Mouse (Mus musculus): ENCODE results near the gene Maip1. TPM values are rescaled to one million over a fixed set of nuclear protein-coding genes. Genes with fewer than 3 reads are reported as not detected.

The Maip1 gene
- polyA plus RNA-seq, 1 experiment = 6.9 TPM

DNA sequence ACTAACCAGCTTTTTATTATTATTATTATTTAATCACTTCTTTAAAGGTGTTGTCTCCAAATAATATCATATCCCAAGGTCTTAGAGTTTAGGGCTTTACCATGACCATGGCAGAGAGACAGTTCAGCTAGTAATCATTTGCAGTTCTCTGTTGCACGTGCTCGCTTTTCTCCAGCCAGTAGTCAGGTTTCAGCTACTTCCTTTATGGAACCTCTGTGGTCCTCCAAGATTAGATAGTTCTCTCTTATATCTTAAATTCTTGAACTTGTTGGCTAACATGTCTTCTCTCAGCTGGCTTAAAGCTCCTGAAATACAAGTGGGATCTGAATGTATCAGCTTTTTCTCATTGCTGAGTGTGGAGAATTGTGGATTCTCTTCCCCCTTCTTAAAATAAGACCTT lies 2.9 kb downstream of the Maip1 start:
- Histone ChIP-seq H3ac (ENCODE audit: control insufficient read depth, insufficient read length) (no peak overlapping the region), H3K27me3 (ENCODE audit: control insufficient read depth, insufficient read depth, insufficient read length) (no peaks in the 10 kb centered on the region), H3K79me2 (ENCODE audit: control insufficient read depth, insufficient read depth) (peaks cover 56% of the 10 kb centered on the region), H3K4me3 (no peak overlapping the region), H3K4me2 (ENCODE audit: low read depth) (no peak overlapping the region), H3K36me3 (ENCODE audit: control insufficient read depth, insufficient read depth) (peaks cover 22% of the 10 kb centered on the region)
- TF ChIP-seq SRF (IDR thresholded peaks at IDR 0.05; ENCODE audit: control insufficient read depth, insufficient read length, low read depth) (no peak), TCF3 (IDR thresholded peaks at IDR 0.05; ENCODE audit: insufficient read length, low read depth) (no peak), USF1 (IDR thresholded peaks at IDR 0.05; ENCODE audit: low read depth) (no peak), TCF12 (IDR thresholded peaks at IDR 0.05; ENCODE audit: insufficient read depth, poor library complexity, severe bottlenecking) (no peak), REST (IDR thresholded peaks at IDR 0.05; ENCODE audit: insufficient read depth, insufficient read length) (no peak), POLR2AphosphoS2 (IDR thresholded peaks at IDR 0.05; ENCODE audit: insufficient read length, low read depth) (no peak)

DNA sequence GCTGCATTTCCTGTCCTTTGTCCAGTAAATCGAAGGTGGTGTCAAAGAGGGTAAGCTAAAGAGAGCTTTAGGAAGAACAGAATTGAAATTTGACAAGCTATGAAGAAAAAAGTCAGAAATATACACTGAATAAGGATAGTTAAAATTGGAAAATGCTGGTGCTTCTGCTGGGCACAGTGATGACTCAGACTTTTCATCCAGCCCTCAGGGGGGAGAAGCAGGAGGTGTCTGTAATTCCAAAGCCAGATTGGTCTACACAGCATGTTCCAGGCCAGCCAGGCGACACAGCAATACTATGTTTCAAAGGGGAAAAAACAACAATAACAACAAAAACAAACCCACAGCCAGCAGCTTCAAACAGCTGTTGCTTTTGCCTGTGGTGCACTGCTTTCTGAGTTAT lies 7.3 kb downstream of the Maip1 start:
- no peak for TF ChIP-seq TCF3 (IDR thresholded peaks at IDR 0.05; ENCODE audit: insufficient read length, low read depth)

DNA sequence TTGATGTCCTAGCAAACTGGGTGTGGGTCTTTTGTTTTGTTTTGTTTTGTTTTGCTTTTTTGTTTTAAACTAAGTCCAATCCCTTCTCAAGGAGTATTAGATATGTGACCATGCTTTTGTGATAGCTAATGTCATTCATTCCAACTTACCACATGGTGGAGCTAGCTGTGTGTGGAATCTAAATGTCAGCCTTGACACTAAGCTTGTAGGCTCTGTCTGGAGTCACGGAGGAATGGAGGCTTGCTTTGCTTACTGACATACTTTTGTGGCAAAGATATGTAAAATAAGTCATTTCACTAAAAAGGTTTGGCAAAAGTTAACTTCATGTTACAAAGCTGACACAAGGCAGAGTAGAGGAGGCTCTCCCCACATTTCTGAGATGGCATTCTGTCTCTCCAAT lies 17.6 kb downstream of the Maip1 start:
- Histone ChIP-seq H3K4me3 (no peak overlapping the region), H3K4me2 (ENCODE audit: low read depth) (no peak overlapping the region), H3K36me3 (ENCODE audit: control insufficient read depth, insufficient read depth) (no peaks in the 10 kb centered on the region), H3K27me3 (ENCODE audit: control insufficient read depth, insufficient read depth, insufficient read length) (no peaks in the 10 kb centered on the region), H3ac (ENCODE audit: control insufficient read depth, insufficient read length) (no peak overlapping the region), H3K79me2 (ENCODE audit: control insufficient read depth, insufficient read depth) (no peaks in the 10 kb centered on the region)
- TF ChIP-seq MAX (IDR thresholded peaks at IDR 0.05; ENCODE audit: low read depth) = no peak
- TF ChIP-seq MYOG (IDR thresholded peaks at IDR 0.05; ENCODE audit: control insufficient read depth in 1 of 3, insufficient read depth in 1 of 3, insufficient read length in 2 of 3, low read depth in 2 of 3) = no peak
- no peak for TF ChIP-seq SRF (IDR thresholded peaks at IDR 0.05; ENCODE audit: control insufficient read depth, insufficient read length, low read depth)
- no peak for TF ChIP-seq MYOD1 (IDR thresholded peaks at IDR 0.05; ENCODE audit: control insufficient read depth in 1 of 3, insufficient read length in 2 of 3, low read depth in 2 of 3)
- no peak for TF ChIP-seq USF1 (IDR thresholded peaks at IDR 0.05; ENCODE audit: low read depth)
- TF ChIP-seq E2F4 (IDR thresholded peaks at IDR 0.05; ENCODE audit: insufficient read depth) = no peak
- no peak for TF ChIP-seq REST (IDR thresholded peaks at IDR 0.05; ENCODE audit: insufficient read depth, insufficient read length)

More for the DNA sequence above, 7.3 kb downstream of the Maip1 start:
- Histone ChIP-seq H3ac (ENCODE audit: control insufficient read depth, insufficient read length) (no peak overlapping the region), H3K36me3 (ENCODE audit: control insufficient read depth, insufficient read depth) (peaks cover 57% of the 10 kb centered on the region), H3K79me2 (ENCODE audit: control insufficient read depth, insufficient read depth) (peaks cover 17% of the 10 kb centered on the region), H3K27me3 (ENCODE audit: control insufficient read depth, insufficient read depth, insufficient read length) (no peaks in the 10 kb centered on the region), H3K4me2 (ENCODE audit: low read depth) (no peak overlapping the region), H3K4me3 (no peak overlapping the region)

DNA sequence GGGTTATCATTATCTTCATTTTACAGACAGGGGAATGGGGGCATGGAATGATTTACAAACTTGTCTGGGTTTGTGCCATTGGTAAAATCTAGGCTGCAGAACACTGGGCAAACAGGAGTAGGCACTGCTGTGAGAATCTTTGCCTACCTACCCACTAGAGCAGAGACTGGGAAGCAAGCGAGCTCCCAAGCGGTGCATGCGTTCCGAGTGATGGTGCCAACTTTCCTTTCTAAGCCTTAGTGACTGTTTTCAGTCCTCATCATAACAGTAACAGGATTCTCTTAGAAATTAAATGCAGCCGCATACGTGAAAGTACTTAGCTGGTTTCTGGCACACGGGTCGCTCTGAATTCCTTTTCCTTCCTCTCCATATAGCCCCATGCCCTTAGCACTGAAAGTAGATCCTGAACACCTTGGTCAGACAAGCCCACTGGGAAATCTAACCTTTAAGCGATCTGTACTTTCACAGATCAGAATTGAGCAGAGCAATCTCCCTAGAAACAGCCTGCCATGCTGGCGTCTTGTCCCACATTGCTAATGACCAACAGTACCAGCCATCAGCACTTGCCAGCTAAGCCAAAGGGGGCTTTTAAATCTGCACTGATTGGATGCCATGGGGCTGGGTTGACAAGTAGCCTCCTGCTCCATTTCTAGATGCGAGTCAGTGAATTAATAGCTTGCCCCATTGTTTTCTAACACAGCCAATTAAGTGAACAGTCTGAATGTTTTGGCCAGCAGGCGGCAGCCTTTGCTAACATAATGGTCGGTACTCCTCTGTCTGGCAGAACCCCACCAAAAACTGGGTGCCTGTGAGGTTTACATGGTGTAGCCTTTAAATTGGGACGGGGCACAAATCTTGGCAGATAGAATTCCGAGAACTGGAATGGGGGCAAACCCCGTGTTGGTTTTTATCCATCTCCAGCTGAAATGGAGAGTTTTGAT lies 22.5 kb downstream of the Maip1 start:
- TF ChIP-seq SRF (IDR thresholded peaks at IDR 0.05; ENCODE audit: control insufficient read depth, insufficient read length, low read depth) = no peak
- TF ChIP-seq TCF12 (IDR thresholded peaks at IDR 0.05; ENCODE audit: insufficient read depth, poor library complexity, severe bottlenecking) = no peak
- Histone ChIP-seq H3K79me2 (ENCODE audit: control insufficient read depth, insufficient read depth) (no peaks in the 10 kb centered on the region), H3K27me3 (ENCODE audit: control insufficient read depth, insufficient read depth, insufficient read length) (no peaks in the 10 kb centered on the region), H3K4me2 (ENCODE audit: low read depth) (peak overlapping the region; percentile 80), H3K4me3 (no peak overlapping the region), H3ac (ENCODE audit: control insufficient read depth, insufficient read length) (no peak overlapping the region), H3K36me3 (ENCODE audit: control insufficient read depth, insufficient read depth) (no peaks in the 10 kb centered on the region)

DNA sequence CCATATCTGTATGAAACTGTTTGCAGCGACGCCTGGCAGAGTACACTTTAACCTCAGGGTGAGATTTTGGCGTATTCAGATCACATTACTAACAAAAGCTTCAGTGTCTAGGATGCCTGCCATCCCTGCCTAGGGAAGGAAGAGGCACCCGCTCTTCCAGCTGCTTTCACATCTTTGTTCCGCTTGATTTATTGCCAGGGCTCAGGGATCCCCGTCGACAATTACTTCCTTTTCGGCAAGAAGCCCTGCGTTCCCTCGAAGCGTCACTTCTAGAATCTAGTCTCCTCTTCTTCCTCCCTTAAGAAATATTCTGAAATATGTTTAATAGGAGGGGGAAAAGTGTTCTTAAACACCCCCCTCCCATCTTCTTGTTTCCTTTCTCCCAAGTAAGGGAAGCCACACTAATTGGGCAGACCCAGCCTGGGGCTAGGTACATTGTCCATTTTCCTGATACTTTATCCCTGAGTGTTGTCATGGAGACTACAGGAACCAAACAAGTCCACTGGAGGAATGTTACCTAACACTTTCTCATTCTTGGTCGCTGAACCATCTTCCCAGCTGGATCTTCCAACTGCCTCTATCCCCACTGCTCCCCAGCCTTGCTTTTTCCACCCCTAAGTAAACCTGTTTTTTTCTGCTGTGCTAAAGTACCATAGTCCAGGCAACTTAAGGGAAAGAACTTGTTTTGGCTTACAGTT lies 23.8 kb downstream of the Maip1 start:
- Histone ChIP-seq H3K79me2 (ENCODE audit: control insufficient read depth, insufficient read depth) (no peaks in the 10 kb centered on the region), H3K36me3 (ENCODE audit: control insufficient read depth, insufficient read depth) (no peaks in the 10 kb centered on the region), H3K4me2 (ENCODE audit: low read depth) (peak overlapping the region; percentile 80), H3K4me3 (no peak overlapping the region), H3K27me3 (ENCODE audit: control insufficient read depth, insufficient read depth, insufficient read length) (no peaks in the 10 kb centered on the region), H3ac (ENCODE audit: control insufficient read depth, insufficient read length) (no peak overlapping the region)
- TF ChIP-seq MYOD1 (IDR thresholded peaks at IDR 0.05; ENCODE audit: control insufficient read depth in 1 of 3, insufficient read length in 2 of 3, low read depth in 2 of 3) = peak in 2 of 3 experiments; percentile 6 to 53
- no peak for TF ChIP-seq E2F4 (IDR thresholded peaks at IDR 0.05; ENCODE audit: insufficient read depth)

DNA sequence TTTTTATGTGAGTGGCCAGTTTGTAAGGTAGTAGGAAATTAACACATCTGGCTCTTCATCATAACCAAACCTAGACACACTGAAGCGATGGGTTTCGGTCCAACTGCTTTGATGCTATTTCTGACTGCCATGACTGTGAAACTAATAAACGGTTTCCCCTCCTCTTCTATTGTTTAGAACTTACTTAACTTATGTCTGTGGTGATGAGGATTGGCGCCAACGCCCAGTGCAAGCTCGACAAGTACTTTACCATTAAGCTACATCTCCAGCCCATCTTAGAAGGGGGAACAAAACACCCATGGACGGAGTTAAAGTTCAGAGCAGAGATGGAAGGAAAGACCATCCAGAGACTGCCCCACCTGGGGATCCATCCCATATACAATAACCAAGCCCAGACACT lies 27.0 kb downstream of the Maip1 start:
- Histone ChIP-seq H3K79me2 (ENCODE audit: control insufficient read depth, insufficient read depth) (no peaks in the 10 kb centered on the region), H3K4me3 (no peak overlapping the region), H3K27me3 (ENCODE audit: control insufficient read depth, insufficient read depth, insufficient read length) (no peaks in the 10 kb centered on the region), H3K4me2 (ENCODE audit: low read depth) (no peak overlapping the region), H3K36me3 (ENCODE audit: control insufficient read depth, insufficient read depth) (no peaks in the 10 kb centered on the region), H3ac (ENCODE audit: control insufficient read depth, insufficient read length) (no peak overlapping the region)
- TF ChIP-seq MAX (IDR thresholded peaks at IDR 0.05; ENCODE audit: low read depth) = no peak
- no peak for TF ChIP-seq MYOD1 (IDR thresholded peaks at IDR 0.05; ENCODE audit: control insufficient read depth in 1 of 3, insufficient read length in 2 of 3, low read depth in 2 of 3)
- TF ChIP-seq POLR2A (IDR thresholded peaks at IDR 0.05; ENCODE audit: insufficient read length, low read depth) = no peak
- TF ChIP-seq TCF12 (IDR thresholded peaks at IDR 0.05; ENCODE audit: insufficient read depth, poor library complexity, severe bottlenecking) = no peak
- TF ChIP-seq MYOG (IDR thresholded peaks at IDR 0.05; ENCODE audit: control insufficient read depth in 1 of 3, insufficient read depth in 1 of 3, insufficient read length in 2 of 3, low read depth in 2 of 3) = no peak
